Mouse (Mus musculus) c-Kit-negative CD71-positive TER-119-positive erythroid progenitor cells, embryonic 14.5 days (primary cell): ENCODE measurements at regions not wholly inside any gene's neighbourhood (a gene's known extent, or its start where the extent isn't known, plus 50 kb on each side); places are given as distances from the start of the nearest gene placed in this dataset.

Experiments used
- DNase-seq: peaks from one replicate; pipeline ENCODE4 v3.0.0-alpha.2; 2013; ENCODE audit warnings: low read depth, low spot score

DNA sequence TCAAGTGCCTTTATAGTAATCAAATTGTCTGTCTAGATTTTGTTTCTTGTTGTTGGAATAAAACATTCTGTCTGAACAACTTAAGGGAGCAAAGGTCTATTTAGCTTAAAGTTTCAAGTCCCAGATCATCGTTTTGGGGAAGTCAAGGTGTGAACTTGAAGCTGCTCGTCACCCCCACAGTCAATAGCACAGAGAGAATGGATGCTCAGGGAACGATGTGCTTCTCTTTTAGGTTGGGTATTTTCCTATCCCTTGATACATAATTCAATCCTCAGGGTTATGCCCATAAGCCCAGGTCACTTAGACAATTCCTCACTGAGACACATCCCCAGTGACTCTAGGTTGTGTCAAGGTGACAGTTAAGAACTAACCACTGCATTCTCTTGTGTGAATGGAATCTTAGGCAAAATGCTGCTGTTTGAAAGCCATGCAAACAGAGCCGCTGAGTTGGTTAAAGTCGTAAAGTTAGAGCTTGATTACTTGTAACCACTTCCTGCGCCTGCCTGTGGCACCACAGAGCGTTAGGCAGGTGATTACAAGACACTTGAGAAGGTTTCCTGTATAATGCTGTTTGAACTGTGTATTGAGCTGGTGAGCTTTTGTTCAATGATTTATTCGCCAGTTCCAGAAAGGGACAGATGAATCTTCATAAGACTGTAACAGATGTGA, 170.2 kb downstream of the Btg1 start:
- no peak for DNase-seq

DNA sequence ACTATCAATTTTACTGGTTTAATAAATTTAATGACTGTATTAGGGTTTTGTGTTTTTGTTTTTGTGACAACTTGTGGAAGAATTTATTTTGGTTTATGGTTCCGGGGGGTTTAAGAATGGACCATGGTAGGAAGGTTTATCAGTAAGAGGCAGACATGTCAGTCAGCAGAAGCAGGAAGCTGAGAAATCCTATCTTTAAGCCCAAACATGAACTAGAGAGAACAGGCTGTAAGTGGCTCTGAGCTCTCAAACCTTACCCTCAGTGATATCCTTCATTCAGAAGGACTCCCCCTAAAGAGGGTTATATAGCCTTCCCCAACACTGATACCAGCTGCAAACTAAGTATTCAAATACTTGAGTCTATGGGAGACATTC, 170.8 kb downstream of the Btg1 start:
- no peak for DNase-seq

- DNase-seq: no peak
Observed at GRCm38 (mm10) chr10:96788352-96789016, 171.7 kb downstream of the Btg1 start.

GRCm38 (mm10) chr10:96797116-96797515, 180.3 kb downstream of the Btg1 start:
- DNase-seq: no peak

- no peak for DNase-seq
Observed at GRCm38 (mm10) chr10:96800801-96801200, 184.0 kb downstream of the Btg1 start.

- DNase-seq: no peak
Observed at GRCm38 (mm10) chr10:96804030-96804784, 187.4 kb downstream of the Btg1 start.

GRCm38 (mm10) chr10:96806579-96806978, 189.8 kb downstream of the Btg1 start:
- DNase-seq: no peak

DNA sequence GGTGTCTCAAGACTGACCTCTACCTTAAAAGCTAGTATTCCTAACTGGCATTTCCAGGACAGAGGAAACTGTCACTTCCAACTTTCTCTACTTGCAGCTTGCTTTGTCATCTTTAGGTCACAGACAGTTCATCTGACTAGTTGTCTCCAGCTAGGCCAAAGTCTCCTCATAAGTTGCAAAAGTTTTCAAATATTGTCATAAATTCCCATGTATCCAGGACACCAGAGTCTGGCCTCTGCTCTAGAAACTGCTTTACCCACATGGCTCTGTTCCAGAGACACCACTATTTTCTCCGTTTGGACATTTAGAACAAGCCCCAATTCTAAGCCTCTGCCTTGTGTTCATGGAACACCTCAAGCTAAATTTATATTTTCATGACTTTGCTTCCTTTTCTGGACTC, 205.0 kb downstream of the Btg1 start:
- no peak for DNase-seq

- no peak for DNase-seq
Observed at GRCm38 (mm10) chr10:96822344-96823335, 205.8 kb downstream of the Btg1 start.

GRCm38 (mm10) chr10:96826234-96826788, 209.5 kb downstream of the Btg1 start:
- no peak for DNase-seq

- no peak for DNase-seq
Observed at GRCm38 (mm10) chr10:96827971-96828370, 211.2 kb downstream of the Btg1 start.

DNA sequence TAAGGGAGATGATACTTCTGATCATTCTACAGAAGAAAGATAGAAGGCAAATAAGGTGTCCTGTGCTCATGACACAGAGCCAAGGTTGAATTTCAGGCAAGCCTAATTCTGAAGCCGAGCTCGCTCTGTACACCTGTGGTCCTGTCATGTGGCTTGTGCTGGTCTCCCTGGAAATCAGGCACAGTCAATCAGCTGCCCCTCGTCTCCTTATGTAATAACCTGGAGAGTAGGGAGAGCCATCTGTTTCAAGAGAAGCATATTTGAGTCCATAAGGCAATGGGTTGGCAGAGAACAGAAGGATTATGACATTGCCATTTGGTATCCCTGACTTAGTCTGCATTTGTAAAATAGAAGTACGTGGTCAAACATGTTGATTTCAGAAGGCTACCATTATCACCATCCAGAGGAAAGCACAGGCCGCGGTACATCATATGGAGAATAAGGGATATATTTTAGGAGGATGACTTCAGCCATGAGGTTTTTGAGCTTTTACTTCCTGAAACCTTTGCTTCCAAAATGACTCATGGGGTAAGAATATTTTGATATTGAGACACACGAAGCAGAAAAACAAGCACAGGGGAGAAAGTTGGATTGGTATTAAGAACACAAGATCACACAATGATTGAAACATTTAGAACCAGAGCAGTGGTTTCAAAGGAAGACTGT, 211.9 kb downstream of the Btg1 start:
- DNase-seq: no peak

DNA sequence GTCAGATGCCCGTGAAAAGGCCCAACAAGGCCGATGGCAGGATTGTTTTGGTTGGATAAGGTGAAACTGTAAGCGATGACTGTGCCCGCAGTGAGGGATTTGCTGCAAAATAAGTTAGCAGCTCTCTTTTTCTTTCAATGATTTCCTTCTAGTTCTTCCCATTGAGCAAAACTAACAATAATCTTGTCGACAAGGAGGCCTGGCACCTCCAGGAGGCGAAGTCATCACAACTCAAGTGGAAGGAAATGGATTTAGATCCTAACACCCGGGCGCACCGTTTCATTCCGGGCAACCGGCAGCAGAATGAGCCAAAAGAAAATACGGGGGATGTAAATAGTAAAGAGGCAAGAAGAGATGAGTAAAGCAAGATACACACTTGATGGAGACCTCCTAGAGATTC, 214.3 kb downstream of the Btg1 start:
- no peak for DNase-seq

DNA sequence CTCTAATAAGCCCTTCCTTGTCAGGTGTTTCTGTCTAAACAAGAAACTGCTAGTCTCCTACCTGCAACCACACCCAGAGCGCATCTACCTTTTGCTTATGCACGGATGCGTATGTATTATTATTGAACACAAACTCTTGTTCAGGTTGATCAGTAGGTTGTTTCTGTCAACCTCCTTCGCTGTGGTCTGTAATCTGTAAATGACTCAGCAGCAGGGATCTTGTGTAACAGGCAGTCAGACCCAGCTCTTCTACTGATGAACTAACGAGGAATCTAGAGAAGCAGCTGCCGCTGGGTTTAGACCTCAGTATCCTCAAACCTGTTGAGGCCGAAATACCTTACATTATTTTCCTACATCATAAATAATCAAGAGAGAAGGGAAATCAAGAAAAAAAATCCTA, 220.4 kb downstream of the Btg1 start:
- DNase-seq: no peak

DNA sequence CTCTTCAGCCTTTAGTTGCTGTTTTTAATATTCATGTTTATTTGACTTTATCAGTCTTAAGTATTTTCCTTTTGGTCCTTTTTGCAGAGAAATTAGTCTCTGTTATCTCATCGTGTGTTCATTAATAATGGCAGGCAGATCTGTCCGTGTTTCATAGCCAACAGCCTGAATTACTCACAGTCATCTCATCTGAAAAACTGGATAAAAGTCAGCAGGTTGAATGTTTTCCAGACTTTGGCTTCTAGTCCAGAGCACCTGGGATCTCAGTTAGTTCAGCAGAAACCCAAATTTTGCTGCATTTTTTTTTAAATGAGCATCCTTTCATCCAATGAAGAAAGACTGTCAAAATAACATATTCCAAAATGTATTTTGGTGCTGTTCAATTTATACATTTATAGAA, 224.3 kb downstream of the Btg1 start:
- DNase-seq: no peak

GRCm38 (mm10) chr10:96841956-96842355, 225.2 kb downstream of the Btg1 start:
- no peak for DNase-seq

DNA sequence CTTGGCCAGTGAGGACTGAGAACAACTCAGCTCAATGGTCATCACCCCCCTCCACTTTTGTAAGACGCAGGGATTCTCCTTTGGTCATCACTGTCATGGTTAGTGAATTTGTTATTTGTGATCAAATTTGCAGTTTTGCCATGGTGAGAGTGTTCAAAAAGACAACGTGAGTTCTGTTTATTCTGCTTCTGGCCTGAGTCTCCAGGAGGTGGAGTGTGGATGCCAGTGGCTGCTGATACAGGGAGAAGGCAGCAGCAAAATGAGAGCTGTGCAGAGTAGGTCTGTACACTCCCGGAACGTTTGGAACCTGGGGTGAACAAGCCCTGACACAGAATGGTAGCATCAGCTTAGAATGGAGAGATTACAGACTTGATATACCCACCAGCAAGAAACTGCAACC, 229.1 kb downstream of the Btg1 start:
- no peak for DNase-seq

DNA sequence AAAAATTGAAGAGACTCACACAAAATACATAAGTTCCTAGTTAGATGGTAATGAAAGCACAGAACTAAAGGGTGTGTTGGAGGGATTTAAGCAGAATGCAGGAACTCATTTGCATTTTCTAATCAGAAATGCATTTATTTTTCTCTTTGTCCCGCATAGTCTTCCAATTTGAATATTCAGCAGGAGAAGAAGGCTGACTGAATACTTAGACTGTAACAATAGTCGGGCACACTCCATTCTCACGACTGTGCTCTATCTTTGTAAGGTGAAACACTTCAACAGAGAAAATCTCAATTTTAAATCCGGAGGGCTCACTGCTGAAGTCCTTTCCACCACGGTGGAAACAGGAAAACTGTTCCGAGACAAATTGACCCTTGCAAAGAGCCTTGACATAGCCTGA, 230.2 kb downstream of the Btg1 start:
- no peak for DNase-seq

DNA sequence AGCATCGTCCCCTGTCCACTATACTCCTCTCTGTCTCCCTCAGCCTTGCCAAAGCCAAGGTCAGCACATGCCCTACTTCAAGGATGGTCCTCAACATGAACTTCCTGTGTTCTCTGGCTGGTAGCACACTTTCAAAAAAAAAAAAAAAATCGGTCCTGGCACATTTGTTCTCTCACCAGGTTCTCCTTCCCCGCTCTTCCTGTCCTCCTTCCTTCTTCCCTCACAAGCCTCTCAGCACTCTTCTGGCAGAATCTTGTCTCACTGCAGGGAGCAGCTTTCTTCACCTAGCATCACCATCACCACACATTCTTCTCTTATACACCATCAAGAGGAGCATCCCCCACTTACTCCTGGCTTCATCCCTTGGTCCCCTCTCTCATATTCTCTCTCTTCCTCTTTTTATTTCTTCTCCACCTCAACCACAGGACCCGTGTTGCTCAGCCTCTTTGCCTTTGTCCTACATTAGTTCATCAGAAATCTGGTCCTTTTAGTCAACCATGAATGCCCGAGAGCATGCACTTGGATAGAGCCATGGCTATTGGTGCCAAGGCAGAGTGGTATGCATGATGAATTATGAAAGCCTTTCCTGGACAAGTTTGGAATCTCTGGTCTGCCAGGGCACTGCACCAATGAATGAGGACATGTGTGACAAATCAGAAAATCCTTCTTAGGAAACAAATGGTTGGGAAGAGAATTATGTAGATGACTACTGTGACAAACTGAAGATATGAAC, 230.8 kb downstream of the Btg1 start:
- DNase-seq: no peak

DNA sequence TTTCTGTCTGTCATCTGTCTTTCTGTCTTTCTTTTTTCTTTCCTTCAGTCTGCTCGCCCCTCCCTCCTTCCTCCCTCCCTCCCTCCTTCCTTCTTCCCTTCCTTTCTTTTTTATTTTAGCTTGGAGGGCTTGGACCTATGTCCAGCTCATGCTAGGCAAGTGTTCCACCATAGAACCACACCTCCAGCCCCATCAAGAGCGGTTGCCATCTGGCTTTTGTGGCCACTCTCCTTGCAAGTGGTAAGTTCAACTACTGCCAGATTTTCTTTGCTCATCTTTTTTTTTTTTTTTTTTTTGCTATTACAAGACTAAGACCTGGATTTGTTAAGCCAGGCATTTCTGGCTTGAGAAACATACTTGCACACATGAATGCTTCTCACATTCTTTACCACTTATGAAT, 231.7 kb downstream of the Btg1 start:
- DNase-seq: no peak
